Mouse (Mus musculus): ENCODE measurements at regions not wholly inside any gene's neighbourhood (a gene's known extent, or its start where the extent isn't known, plus 50 kb on each side); places are given as distances from the start of the nearest gene placed in this dataset.

GRCm38 (mm10) chr5:80766591-80766990 lies 253.3 kb upstream of the Adgrl3 start:
- no peak overlapping the region for H3K27ac ChIP-seq (ENCODE audit: low read depth, low read length)
- H3K9ac ChIP-seq (ENCODE audit: low read depth, low read length), result no peak overlapping the region
- H3K27me3 ChIP-seq (ENCODE audit: control insufficient read depth, insufficient read depth, low read length), result no peaks in the 10 kb centered on the region
- 65% methylated on average over 3 of the region's 3 CpGs for WGBS
- no peak overlapping the region for H3K4me2 ChIP-seq (replicated peaks; ENCODE audit: low read depth, low read length)
- no peaks in the 10 kb centered on the region for H3K9me3 ChIP-seq (ENCODE audit: control insufficient read depth, low read length)
- no peaks in the 10 kb centered on the region for H3K36me3 ChIP-seq (ENCODE audit: control insufficient read depth, insufficient read depth, low read length)
- H3K4me1 ChIP-seq (ENCODE audit: control insufficient read depth, insufficient read depth, low read length), result no peaks in the 10 kb centered on the region
- ATAC-seq (ENCODE audit: low FRiP score, low TSS enrichment), result no peak
- no peak overlapping the region for H3K4me3 ChIP-seq (ENCODE audit: low read length)

- no peaks in the 10 kb centered on the region for H3K4me1 ChIP-seq (ENCODE audit: control insufficient read depth, insufficient read depth, low read length)
- 0 out of 2 replicates have a peak, but pooled peaks have one; percentile 55 for ATAC-seq (ENCODE audit: low FRiP score, low TSS enrichment)
- H3K4me2 ChIP-seq (replicated peaks; ENCODE audit: low read depth, low read length), result no peak overlapping the region
- no peaks in the 10 kb centered on the region for H3K27me3 ChIP-seq (ENCODE audit: control insufficient read depth, insufficient read depth, low read length)
- no peak overlapping the region for H3K4me3 ChIP-seq (ENCODE audit: low read length)
- 55% methylated on average over 4 of the region's 4 CpGs for WGBS
- no peak overlapping the region for H3K9ac ChIP-seq (ENCODE audit: low read depth, low read length)
- H3K9me3 ChIP-seq (ENCODE audit: control insufficient read depth, low read length), result no peaks in the 10 kb centered on the region
- H3K36me3 ChIP-seq (ENCODE audit: control insufficient read depth, insufficient read depth, low read length), result no peaks in the 10 kb centered on the region
- no peak overlapping the region for H3K27ac ChIP-seq (ENCODE audit: low read depth, low read length)
Observed at GRCm38 (mm10) chr5:80783892-80784291, 236.0 kb upstream of the Adgrl3 start.

GRCm38 (mm10) chr5:80784746-80785145 lies 235.2 kb upstream of the Adgrl3 start:
- Histone ChIP-seq H3K9me3 (ENCODE audit: control insufficient read depth, low read length) (no peaks in the 10 kb centered on the region), H3K4me3 (ENCODE audit: low read length) (no peak overlapping the region), H3K9ac (ENCODE audit: low read depth, low read length) (no peak overlapping the region), H3K27me3 (ENCODE audit: control insufficient read depth, insufficient read depth, low read length) (no peaks in the 10 kb centered on the region), H3K27ac (ENCODE audit: low read depth, low read length) (no peak overlapping the region), H3K36me3 (ENCODE audit: control insufficient read depth, insufficient read depth, low read length) (no peaks in the 10 kb centered on the region), H3K4me2 (replicated peaks; ENCODE audit: low read depth, low read length) (no peak overlapping the region), H3K4me1 (ENCODE audit: control insufficient read depth, insufficient read depth, low read length) (no peaks in the 10 kb centered on the region)
- WGBS, result 91% methylated on average over 6 of the region's 6 CpGs
- no peak for ATAC-seq (ENCODE audit: low FRiP score, low TSS enrichment)

GRCm38 (mm10) chr5:80791658-80792057 lies 228.3 kb upstream of the Adgrl3 start:
- Histone ChIP-seq H3K4me2 (replicated peaks; ENCODE audit: low read depth, low read length) (no peak overlapping the region), H3K9me3 (ENCODE audit: control insufficient read depth, low read length) (no peaks in the 10 kb centered on the region), H3K36me3 (ENCODE audit: control insufficient read depth, insufficient read depth, low read length) (no peaks in the 10 kb centered on the region), H3K4me1 (ENCODE audit: control insufficient read depth, insufficient read depth, low read length) (no peaks in the 10 kb centered on the region), H3K27me3 (ENCODE audit: control insufficient read depth, insufficient read depth, low read length) (no peaks in the 10 kb centered on the region), H3K9ac (ENCODE audit: low read depth, low read length) (no peak overlapping the region), H3K4me3 (ENCODE audit: low read length) (no peak overlapping the region), H3K27ac (ENCODE audit: low read depth, low read length) (no peak overlapping the region)
- WGBS, result 80% methylated on average over 1 of the region's 1 CpGs
- ATAC-seq (ENCODE audit: low FRiP score, low TSS enrichment), result no peak

- no peak for ATAC-seq (ENCODE audit: low FRiP score, low TSS enrichment)
- Histone ChIP-seq H3K9me3 (ENCODE audit: control insufficient read depth, low read length) (no peaks in the 10 kb centered on the region), H3K4me3 (ENCODE audit: low read length) (no peak overlapping the region), H3K27me3 (ENCODE audit: control insufficient read depth, insufficient read depth, low read length) (no peaks in the 10 kb centered on the region), H3K4me2 (replicated peaks; ENCODE audit: low read depth, low read length) (no peak overlapping the region), H3K27ac (ENCODE audit: low read depth, low read length) (no peak overlapping the region), H3K4me1 (ENCODE audit: control insufficient read depth, insufficient read depth, low read length) (no peaks in the 10 kb centered on the region), H3K9ac (ENCODE audit: low read depth, low read length) (no peak overlapping the region), H3K36me3 (ENCODE audit: control insufficient read depth, insufficient read depth, low read length) (no peaks in the 10 kb centered on the region)
Observed at GRCm38 (mm10) chr5:80799777-80800176, 220.2 kb upstream of the Adgrl3 start.

GRCm38 (mm10) chr5:80812917-80813316 lies 207.0 kb upstream of the Adgrl3 start:
- Histone ChIP-seq H3K9ac (ENCODE audit: low read depth, low read length) (no peak overlapping the region), H3K4me1 (ENCODE audit: control insufficient read depth, insufficient read depth, low read length) (no peaks in the 10 kb centered on the region), H3K9me3 (ENCODE audit: control insufficient read depth, low read length) (peaks cover 3% of the 10 kb centered on the region; the same call in 1 of the 2 replicates), H3K4me3 (ENCODE audit: low read length) (no peak overlapping the region), H3K4me2 (replicated peaks; ENCODE audit: low read depth, low read length) (no peak overlapping the region), H3K27me3 (ENCODE audit: control insufficient read depth, insufficient read depth, low read length) (no peaks in the 10 kb centered on the region), H3K36me3 (ENCODE audit: control insufficient read depth, insufficient read depth, low read length) (no peaks in the 10 kb centered on the region), H3K27ac (ENCODE audit: low read depth, low read length) (no peak overlapping the region)
- 69% methylated on average over 2 of the region's 2 CpGs for WGBS
- no peak for ATAC-seq (ENCODE audit: low FRiP score, low TSS enrichment)

- H3K9me3 ChIP-seq (ENCODE audit: control insufficient read depth, low read length), result no peaks in the 10 kb centered on the region
- no peak overlapping the region for H3K4me3 ChIP-seq (ENCODE audit: low read length)
- H3K27ac ChIP-seq (ENCODE audit: low read depth, low read length), result no peak overlapping the region
- no peaks in the 10 kb centered on the region for H3K4me1 ChIP-seq (ENCODE audit: control insufficient read depth, insufficient read depth, low read length)
- H3K9ac ChIP-seq (ENCODE audit: low read depth, low read length), result no peak overlapping the region
- no peaks in the 10 kb centered on the region for H3K36me3 ChIP-seq (ENCODE audit: control insufficient read depth, insufficient read depth, low read length)
- no peaks in the 10 kb centered on the region for H3K27me3 ChIP-seq (ENCODE audit: control insufficient read depth, insufficient read depth, low read length)
- H3K4me2 ChIP-seq (replicated peaks; ENCODE audit: low read depth, low read length), result no peak overlapping the region
- ATAC-seq (ENCODE audit: low FRiP score, low TSS enrichment), result no peak
Observed at GRCm38 (mm10) chr5:80819208-80819607, 200.7 kb upstream of the Adgrl3 start.

- H3K4me3 ChIP-seq (ENCODE audit: low read length), result no peak overlapping the region
- H3K4me2 ChIP-seq (replicated peaks; ENCODE audit: low read depth, low read length), result no peak overlapping the region
- H3K36me3 ChIP-seq (ENCODE audit: control insufficient read depth, insufficient read depth, low read length), result no peaks in the 10 kb centered on the region
- WGBS, result 79% methylated on average over 1 of the region's 1 CpGs
- H3K27ac ChIP-seq (ENCODE audit: low read depth, low read length), result no peak overlapping the region
- H3K9ac ChIP-seq (ENCODE audit: low read depth, low read length), result no peak overlapping the region
- H3K4me1 ChIP-seq (ENCODE audit: control insufficient read depth, insufficient read depth, low read length), result no peaks in the 10 kb centered on the region
- no peaks in the 10 kb centered on the region for H3K27me3 ChIP-seq (ENCODE audit: control insufficient read depth, insufficient read depth, low read length)
- ATAC-seq (ENCODE audit: low FRiP score, low TSS enrichment), result no peak
- no peaks in the 10 kb centered on the region for H3K9me3 ChIP-seq (ENCODE audit: control insufficient read depth, low read length)
Observed at GRCm38 (mm10) chr5:80842531-80842930, 177.4 kb upstream of the Adgrl3 start.

GRCm38 (mm10) chr5:80855034-80855433 lies 164.9 kb upstream of the Adgrl3 start:
- no peak for ATAC-seq (ENCODE audit: low FRiP score, low TSS enrichment)
- Histone ChIP-seq H3K36me3 (ENCODE audit: control insufficient read depth, insufficient read depth, low read length) (no peaks in the 10 kb centered on the region), H3K27me3 (ENCODE audit: control insufficient read depth, insufficient read depth, low read length) (no peaks in the 10 kb centered on the region), H3K4me1 (ENCODE audit: control insufficient read depth, insufficient read depth, low read length) (no peaks in the 10 kb centered on the region), H3K27ac (ENCODE audit: low read depth, low read length) (no peak overlapping the region), H3K4me2 (replicated peaks; ENCODE audit: low read depth, low read length) (no peak overlapping the region), H3K4me3 (ENCODE audit: low read length) (no peak overlapping the region), H3K9ac (ENCODE audit: low read depth, low read length) (no peak overlapping the region), H3K9me3 (ENCODE audit: control insufficient read depth, low read length) (no peaks in the 10 kb centered on the region)
- 84% methylated on average over 5 of the region's 5 CpGs for WGBS

GRCm38 (mm10) chr5:80876600-80876999 lies 143.3 kb upstream of the Adgrl3 start:
- Histone ChIP-seq H3K9me3 (ENCODE audit: control insufficient read depth, low read length) (no peaks in the 10 kb centered on the region), H3K4me3 (ENCODE audit: low read length) (no peak overlapping the region), H3K27me3 (ENCODE audit: control insufficient read depth, insufficient read depth, low read length) (no peaks in the 10 kb centered on the region), H3K27ac (ENCODE audit: low read depth, low read length) (no peak overlapping the region), H3K4me1 (ENCODE audit: control insufficient read depth, insufficient read depth, low read length) (no peaks in the 10 kb centered on the region), H3K4me2 (replicated peaks; ENCODE audit: low read depth, low read length) (no peak overlapping the region), H3K36me3 (ENCODE audit: control insufficient read depth, insufficient read depth, low read length) (no peaks in the 10 kb centered on the region), H3K9ac (ENCODE audit: low read depth, low read length) (no peak overlapping the region)
- 93% methylated on average over 2 of the region's 2 CpGs for WGBS
- no peak for ATAC-seq (ENCODE audit: low FRiP score, low TSS enrichment)

All from kidney, embryonic 14.5 days (tissue).